Comparison of ENCODE assay signal across 21 mouse cellular contexts in genomic region chr1:176082306-176082705, GRCm38 (mm10).
DNase-seq lines count a peak whose midpoint lies in the region; ATAC-seq lines count a peak whose summit lies in the region.
"Had no signal": no experiment of that assay in that cellular context is flagged by ENCODE, and none has a peak within 500 bp of the region (broad histone marks: within the 10 kb centered on the region; RNA-seq: fewer than 3 reads in every experiment).

No protein-coding gene starts in this region.

- no peaks in the 10 kb centered on the region for H3K9me3 ChIP-seq in embryonic facial prominence, embryonic 14.5 days (ENCODE audit: control insufficient read depth, low read length)
- H3K9me3 ChIP-seq in embryonic facial prominence, embryonic 10.5 days = no peaks in the 10 kb centered on the region
- no peaks in the 10 kb centered on the region for H3K9me3 ChIP-seq in hindbrain, embryonic 16.5 days (ENCODE audit: control insufficient read depth, low read length)
- H3K9me3 ChIP-seq: forebrain, embryonic 10.5 days; limb, embryonic 15.5 days; lung, embryonic 15.5 days; neural tube, embryonic 12.5 days had no signal

- ATAC-seq in embryonic facial prominence, embryonic 14.5 days (ENCODE audit: low read depth) = peak; percentile 28; the same call in 1 of the 2 replicates
- peak; percentile 34; the same call in 1 of the 2 replicates for ATAC-seq in hindbrain, embryonic 16.5 days

- peaks cover 8% of the 10 kb centered on the region; the same call in 1 of the 2 replicates for H3K4me1 ChIP-seq in embryonic facial prominence, embryonic 14.5 days (ENCODE audit: control insufficient read depth, insufficient read depth, low read length)
- peaks cover 10% of the 10 kb centered on the region for H3K4me1 ChIP-seq in embryonic facial prominence, embryonic 10.5 days
- peaks cover 2% of the 10 kb centered on the region; the same call in 1 of the 2 replicates for H3K4me1 ChIP-seq in hindbrain, embryonic 16.5 days (ENCODE audit: control insufficient read depth, insufficient read depth, low read depth, low read length)
- H3K4me1 ChIP-seq: limb, embryonic 15.5 days; lung, embryonic 15.5 days; neural tube, embryonic 12.5 days had no signal

- no peaks in the 10 kb centered on the region for H3K27me3 ChIP-seq in embryonic facial prominence, embryonic 14.5 days (replicated peaks; ENCODE audit: control insufficient read depth, insufficient read depth, low read length)
- H3K27me3 ChIP-seq in embryonic facial prominence, embryonic 10.5 days (replicated peaks; ENCODE audit: low read depth, poor library complexity, severe bottlenecking) = no peaks in the 10 kb centered on the region
- H3K27me3 ChIP-seq in hindbrain, embryonic 16.5 days (replicated peaks; ENCODE audit: control insufficient read depth, insufficient read depth, low read length) = no peaks in the 10 kb centered on the region
- H3K27me3 ChIP-seq: limb, embryonic 15.5 days; lung, embryonic 15.5 days; neural tube, embryonic 12.5 days had no signal

- H3K36me3 ChIP-seq in embryonic facial prominence, embryonic 14.5 days (ENCODE audit: control insufficient read depth, insufficient read depth, low read length) = no peaks in the 10 kb centered on the region
- no peaks in the 10 kb centered on the region for H3K36me3 ChIP-seq in embryonic facial prominence, embryonic 10.5 days (replicated peaks)
- H3K36me3 ChIP-seq in hindbrain, embryonic 16.5 days (ENCODE audit: control insufficient read depth, insufficient read depth, low read length) = no peaks in the 10 kb centered on the region
- H3K36me3 ChIP-seq: forebrain, embryonic 10.5 days; limb, embryonic 15.5 days; lung, embryonic 15.5 days; neural tube, embryonic 12.5 days had no signal

- H3K4me3 ChIP-seq in embryonic facial prominence, embryonic 14.5 days (ENCODE audit: low read depth, low read length) = no peak overlapping the region
- H3K4me3 ChIP-seq in embryonic facial prominence, embryonic 10.5 days = no peak overlapping the region
- no peak overlapping the region for H3K4me3 ChIP-seq in hindbrain, embryonic 16.5 days (ENCODE audit: low read length)
- H3K4me3 ChIP-seq: forebrain, embryonic 10.5 days; gastrocnemius, adult 2 months; limb, embryonic 15.5 days; lung, embryonic 15.5 days; neural tube, embryonic 12.5 days had no signal

- H3K9ac ChIP-seq in embryonic facial prominence, embryonic 14.5 days (ENCODE audit: low read depth, low read length) = no peak overlapping the region
- H3K9ac ChIP-seq in hindbrain, embryonic 16.5 days (ENCODE audit: low read depth, low read length) = no peak overlapping the region
- H3K9ac ChIP-seq: limb, embryonic 15.5 days; liver, embryonic 14.5 days; lung, embryonic 15.5 days; neural tube, embryonic 12.5 days had no signal

- DNase-seq in embryonic facial prominence, embryonic 14.5 days (ENCODE audit: low spot score) = no peak
- DNase-seq in embryonic facial prominence, embryonic 10.5 days (ENCODE audit: low spot score) = no peak
- peak; percentile 11 for DNase-seq in right cerebral cortex, adult 18-20 months
- no peak for DNase-seq in right cerebral cortex, postnatal 25 days
- DNase-seq in spleen, adult 18-20 months = no peak
- no peak for DNase-seq in lung, postnatal 10 days
- DNase-seq: adrenal gland, adult 2 months; gastrocnemius, adult 2 months; kidney, adult 2 months; layer of hippocampus, adult 9-11 months; lung, postnatal 4 days; midbrain, embryonic 14.5 days; right cerebral cortex, postnatal 14 days; thymus, postnatal 14 days had no signal

- no peak overlapping the region for H3K27ac ChIP-seq in embryonic facial prominence, embryonic 14.5 days (replicated peaks; ENCODE audit: low read depth, low read length)
- no peak overlapping the region for H3K27ac ChIP-seq in embryonic facial prominence, embryonic 10.5 days (replicated peaks)
- H3K27ac ChIP-seq in hindbrain, embryonic 16.5 days (ENCODE audit: low read depth, low read length) = peak overlapping the region; percentile 6; the same call in 1 of the 2 replicates
- H3K27ac ChIP-seq: forebrain, embryonic 10.5 days; gastrocnemius, adult 2 months; kidney, postnatal 0 days; limb, embryonic 15.5 days; liver, embryonic 14.5 days; lung, embryonic 15.5 days; neural tube, embryonic 12.5 days had no signal

- no peak overlapping the region for H3K4me2 ChIP-seq in embryonic facial prominence, embryonic 14.5 days (ENCODE audit: low read depth, low read length)
- no peak overlapping the region for H3K4me2 ChIP-seq in hindbrain, embryonic 16.5 days (ENCODE audit: low read length)
- H3K4me2 ChIP-seq: limb, embryonic 15.5 days; lung, embryonic 15.5 days; neural tube, embryonic 12.5 days had no signal

- WGBS in embryonic facial prominence, embryonic 14.5 days = 35% methylated on average over 4 of the region's 4 CpGs
- 61% methylated on average over 4 of the region's 4 CpGs for WGBS in embryonic facial prominence, embryonic 10.5 days
- 42% methylated on average over 4 of the region's 4 CpGs for WGBS in hindbrain, embryonic 16.5 days
